Mouse (Mus musculus) testis, adult 2 months (tissue): Measurements from ENCODE around the gene Spata5.

Source experiments
- CTCF ChIP-seq: fragments of 200-500 bp; IDR thresholded peaks from 2 replicates; pipeline ENCODE4 v1.5.1; 2012; ENCODE audit warnings: low read depth, mild to moderate bottlenecking, inconsistent platforms, low read length, moderate library complexity; ENCODE audit not compliant: control insufficient read depth, insufficient read depth, insufficient replicate concordance
- POLR2A ChIP-seq: fragments of 200-500 bp; IDR thresholded peaks from 2 replicates; pipeline ENCODE4 v1.6.1; 2012; ENCODE audit warnings: low read depth, mild to moderate bottlenecking, inconsistent platforms, low read length, moderate library complexity; ENCODE audit not compliant: control insufficient read depth

- TF ChIP-seq CTCF (no peak), POLR2A (no peak)
Measured at GRCm38 (mm10) chr3:37418341-37418740, 1.4 kb upstream of the Spata5 start.
